Mouse (Mus musculus) urinary bladder, adult 18-20 months (tissue): ENCODE results near the gene Kcnh5.

Experiments
- DNase-seq, 2 experiments: peaks; one replicate each; pipeline ENCODE4 v3.0.0; 2022; ENCODE audit warnings: low spot score in 2 of 2, mixed read lengths in 2 of 2

Gene Kcnh5

GRCm38 (mm10) chr12:74952661-74953060 is 224.5 kb downstream of the Kcnh5 start:
- no peak for DNase-seq

GRCm38 (mm10) chr12:74951124-74952115 is 225.7 kb downstream of the Kcnh5 start:
- DNase-seq, result no peak

GRCm38 (mm10) chr12:74901331-74901730 is 275.8 kb downstream of the Kcnh5 start:
- DNase-seq, result no peak

- DNase-seq, result no peak
Measured at GRCm38 (mm10) chr12:74900777-74901176, 276.4 kb downstream of the Kcnh5 start.

GRCm38 (mm10) chr12:74899055-74899454 is 278.1 kb downstream of the Kcnh5 start:
- no peak for DNase-seq

- no peak for DNase-seq
Measured at GRCm38 (mm10) chr12:74898211-74898610, 278.9 kb downstream of the Kcnh5 start.

- no peak for DNase-seq
Measured at GRCm38 (mm10) chr12:74894870-74895423, 282.2 kb downstream of the Kcnh5 start.

GRCm38 (mm10) chr12:74889419-74889818 is 287.7 kb downstream of the Kcnh5 start:
- DNase-seq, result no peak

- no peak for DNase-seq
Measured at GRCm38 (mm10) chr12:74887064-74887463, 290.1 kb downstream of the Kcnh5 start.

GRCm38 (mm10) chr12:74881344-74881743 is 295.8 kb downstream of the Kcnh5 start:
- DNase-seq, result no peak

GRCm38 (mm10) chr12:74855666-74856065 is 321.5 kb downstream of the Kcnh5 start:
- no peak for DNase-seq

GRCm38 (mm10) chr12:74854263-74854662 is 322.9 kb downstream of the Kcnh5 start:
- DNase-seq, result no peak

GRCm38 (mm10) chr12:74850323-74850722 is 326.8 kb downstream of the Kcnh5 start:
- DNase-seq, result no peak

GRCm38 (mm10) chr12:74849912-74850311 is 327.2 kb downstream of the Kcnh5 start:
- DNase-seq, result no peak

- DNase-seq, result no peak
Measured at GRCm38 (mm10) chr12:74848611-74849347, 328.4 kb downstream of the Kcnh5 start.
